Mouse (Mus musculus): ENCODE results near the gene Vmn1r46. TPM values are rescaled to one million over a fixed set of nuclear protein-coding genes. Genes with fewer than 3 reads are reported as not detected.
"Not testable (repeated sequence)": the region's sequence is repeated elsewhere in the genome, so short reads cannot be mapped to it uniquely, and the experiment has no call there.

Vmn1r46 gene
- total RNA-seq (2021): not detected
- long read RNA-seq, experiment 1: 0 reads
- long read RNA-seq, experiment 2: 0 reads

GRCm38 (mm10) chr6:89969013-89969412, at the start of gene Vmn1r46:
TSS of gene Vmn1r46 (plus strand) at chr6:89969313.
- DNase-seq: no peak

DNA sequence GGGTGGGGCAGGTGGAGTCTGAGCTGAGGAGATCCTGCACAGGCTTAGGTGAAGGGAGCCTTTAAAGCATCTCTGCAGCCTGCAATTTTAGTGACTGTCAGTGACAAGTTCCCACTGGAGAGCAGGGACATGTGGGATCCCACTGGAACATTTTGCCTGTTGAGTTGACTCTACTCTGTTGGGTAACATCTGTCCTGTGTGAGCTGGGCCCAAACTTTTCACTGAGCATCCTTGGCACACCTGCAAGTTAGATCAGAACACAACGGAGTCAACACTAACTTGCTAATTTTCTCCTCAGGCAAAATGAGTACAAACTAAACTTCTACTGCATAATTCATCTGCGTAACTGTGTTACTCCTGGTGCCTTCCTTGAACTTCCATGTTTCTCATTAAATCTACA, 28.6 kb upstream of the Vmn1r46 start, which contains the start of gene Vmn1r45:
Gene Vmn1r45, minus strand, starts transcription at position 101 of the 400 bp plus-strand sequence.
- DNase-seq: not testable (repeated sequence)

DNA sequence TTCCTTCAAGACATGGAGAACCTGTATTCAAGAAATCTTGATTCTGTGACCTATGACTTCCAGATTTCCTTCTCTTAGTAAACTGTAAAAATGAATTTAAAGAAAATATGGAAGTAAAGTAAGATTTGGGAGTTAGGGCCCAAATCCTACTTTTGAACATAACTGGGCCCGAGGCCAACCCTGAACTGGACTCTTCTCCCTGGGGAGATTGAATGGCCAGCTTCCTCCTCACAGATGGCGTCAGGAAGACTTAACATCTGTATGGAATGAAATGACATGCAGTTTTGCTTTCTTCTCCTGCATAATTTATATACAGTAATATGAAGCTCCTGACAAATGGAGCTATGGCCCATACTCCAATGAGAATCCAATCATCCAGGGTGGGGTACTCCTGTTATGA, 28.2 kb upstream of the Vmn1r46 start:
- no peak for DNase-seq

DNA sequence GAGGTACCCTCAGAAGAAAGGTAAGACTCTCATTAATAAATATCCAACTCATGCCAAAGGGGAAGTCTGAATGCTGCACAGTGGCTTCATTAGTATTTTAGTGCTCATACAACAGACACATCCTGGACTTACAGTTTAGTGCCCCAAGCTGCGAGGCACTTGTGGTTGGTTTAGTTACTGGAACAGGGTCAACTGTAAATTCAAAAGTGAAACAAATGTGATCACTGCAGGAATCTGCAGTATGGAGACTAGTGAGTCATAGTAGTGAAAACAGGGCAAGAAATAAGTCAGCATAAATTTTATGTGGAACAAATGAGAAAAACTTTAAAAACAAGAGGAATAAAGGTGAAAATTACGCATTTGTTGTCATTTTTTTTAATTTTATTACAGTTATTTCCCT, 15.6 kb upstream of the Vmn1r46 start:
- no peak for DNase-seq

DNA sequence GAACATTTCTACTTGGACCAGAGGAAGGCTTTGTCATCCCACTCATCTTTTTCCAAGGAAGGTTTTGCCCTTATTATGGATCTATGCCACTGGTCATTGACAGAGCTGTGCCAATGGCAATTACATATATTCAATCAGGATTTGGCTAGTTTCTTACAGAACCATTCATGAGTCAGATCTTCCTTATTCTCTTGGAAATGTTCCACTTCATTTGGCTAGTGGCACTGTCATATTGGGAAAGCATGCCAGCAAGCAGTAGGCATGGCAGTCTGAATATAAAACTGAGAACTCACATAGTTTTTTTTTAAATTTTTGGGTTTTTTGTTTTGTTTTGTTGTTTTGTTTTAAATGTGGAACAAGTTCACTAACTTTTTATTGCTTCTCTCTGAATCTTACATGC, 2.8 kb upstream of the Vmn1r46 start:
- DNase-seq: no peak

- no peak for DNase-seq
Measured at GRCm38 (mm10) chr6:89985989-89986388, 16.9 kb downstream of the Vmn1r46 start.

DNA sequence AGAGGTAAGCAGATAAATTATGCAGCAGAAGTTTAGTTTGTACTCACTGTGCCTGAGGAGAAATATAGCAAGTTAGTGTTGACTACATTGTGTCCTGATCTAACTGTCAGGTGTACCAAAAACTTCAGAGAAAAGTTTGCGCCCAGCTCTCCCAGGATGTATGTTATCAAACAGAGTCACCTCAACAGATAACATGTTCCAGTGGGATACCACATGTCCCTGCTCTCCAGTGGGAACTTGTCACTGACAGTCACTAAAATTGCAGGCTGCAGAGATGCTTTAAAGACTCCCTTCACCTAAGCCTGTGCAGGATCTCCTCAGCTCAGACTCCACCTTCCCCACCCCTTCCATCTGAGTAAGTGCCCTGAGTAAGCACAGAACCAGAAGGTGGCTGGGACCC, 46.7 kb downstream of the Vmn1r46 start, which contains the start of gene Vmn1r47:
Gene Vmn1r47, plus strand, starts transcription at position 301 of the 400 bp plus-strand sequence.
- not testable (repeated sequence) for DNase-seq

Other genes starting within 250 kb of the Vmn1r46 start
- gene Vmn1r41, start 228.5 kb upstream of the Vmn1r46 start, total RNA-seq (2021): not detected
- not detected for gene Vmn1r42, start 92.9 kb upstream of the Vmn1r46 start, total RNA-seq (2021)
- gene Vmn1r43, start 92.9 kb upstream of the Vmn1r46 start, total RNA-seq (2021): not detected
- not detected for gene Vmn1r44, start 85.7 kb upstream of the Vmn1r46 start, total RNA-seq (2021)
- gene Vmn1r45, start 28.7 kb upstream of the Vmn1r46 start, total RNA-seq (2021): not detected
- not detected for gene Vmn1r47, start 46.8 kb downstream of the Vmn1r46 start, total RNA-seq (2021)
- gene Vmn1r48, start 67.5 kb downstream of the Vmn1r46 start, total RNA-seq (2021): not detected
- not detected for gene Vmn1r49, start 109.2 kb downstream of the Vmn1r46 start, total RNA-seq (2021)
- gene Vmn1r50, start 132.1 kb downstream of the Vmn1r46 start, total RNA-seq (2021): not detected
- gene Vmn1r51, start 153.3 kb downstream of the Vmn1r46 start, total RNA-seq (2021): not detected
- not detected for gene Vmn1r52, start 205.5 kb downstream of the Vmn1r46 start, total RNA-seq (2021)
- gene V1ra8, start 233.5 kb downstream of the Vmn1r46 start, total RNA-seq (2021): not detected

Measured in gastrocnemius, postnatal 25 days (tissue).